Mouse (Mus musculus) embryonic stem cell, embryonic (primary cell): ENCODE measurements around the gene Ern1.

Source experiments
- CTCF ChIA-PET, 4 experiments: fragments of 300-600 bp in 2 of 4; fragments of 350-600 bp in 2 of 4; sonication (Branson Sonifier 250); formaldehyde crosslinking; loops; one replicate each; lab custom pipeline; 2022; ENCODE audit warnings: inconsistent platforms in 2 of 4; lab: Charles Lee
- POLR2A ChIA-PET, 4 experiments: fragments of 300-600 bp in 2 of 4; fragments of 350-600 bp in 2 of 4; sonication (Branson Sonifier 250); formaldehyde crosslinking; loops; one replicate each; lab custom pipeline; 2022; ENCODE audit warnings: antibody characterized with exemption in 4 of 4, inconsistent platforms in 1 of 4; lab: Charles Lee

Ern1 gene

GRCm38 (mm10) chr11:106513166-106513565 is 25.5 kb upstream of the Ern1 start:
- ChIA-PET CTCF (interaction anchor here in 2 of 4 experiments (0.6 to 1.3 kb wide), 8 partner anchors 22 to 229 kb away, joined by 3 to 6 read pairs (median 4); no protein-coding TSS in a partner anchor), POLR2A (interaction anchor here in 3 of 4 experiments (0.6 to 14.1 kb wide), 15 partner anchors 9 to 513 kb away, joined by 3 to 157 read pairs (median 3); partner anchors contain the start of genes 1810010H24Rik (in 1 of the 3) and Kpna2 (in 1 of the 3))

GRCm38 (mm10) chr11:106512006-106512390 is 24.3 kb upstream of the Ern1 start:
- CTCF ChIA-PET = interaction anchor here in 3 of 4 experiments (0.6 to 1.1 kb wide), 3 partner anchors 63 to 209 kb away, joined by 3 to 6 read pairs (median 3); no protein-coding TSS in a partner anchor
- POLR2A ChIA-PET = interaction anchor here in 3 of 4 experiments (0.6 to 14.1 kb wide), 5 partner anchors 10 to 284 kb away, joined by 3 to 157 read pairs (median 41); no protein-coding TSS in a partner anchor

- ChIA-PET CTCF (interaction anchor here in 2 of 4 experiments (1.0 to 1.1 kb wide), 2 partner anchors 63 to 116 kb away, joined by 3 read pairs; no protein-coding TSS in a partner anchor), POLR2A (interaction anchor here in 2 of 4 experiments (1.3 to 14.1 kb wide), 3 partner anchors 10 to 25 kb away, joined by 3 to 157 read pairs (median 57); no protein-coding TSS in a partner anchor)
These were observed 23.8 kb upstream of the Ern1 start for GRCm38 (mm10) chr11:106511236-106512005.

GRCm38 (mm10) chr11:106507638-106508037 is 20.0 kb upstream of the Ern1 start:
- POLR2A ChIA-PET = interaction anchor here in 3 of 4 experiments (0.5 to 8.7 kb wide), 4 partner anchors 9 to 403 kb away, joined by 3 to 457 read pairs (median 3); partner anchors contain the start of gene Ern1 (in 1 of the 3)
- CTCF ChIA-PET = no interaction called here

- ChIA-PET CTCF (interaction anchor here in 2 of 4 experiments (0.6 to 1.1 kb wide), 3 partner anchors 14 to 629 kb away, joined by 3 read pairs; no protein-coding TSS in a partner anchor), POLR2A (interaction anchor here (0.6 to 8.7 kb wide), 17 partner anchors 8 to 283 kb away, joined by 3 to 457 read pairs (median 4); partner anchors contain the start of genes Ern1 (in 2 of the 4), Tex2 (in 2 of the 4), Cep95 (in 1 of the 4) and Ddx5 (in 1 of the 4))
These were observed 18.6 kb upstream of the Ern1 start for GRCm38 (mm10) chr11:106506211-106506610.

DNA sequence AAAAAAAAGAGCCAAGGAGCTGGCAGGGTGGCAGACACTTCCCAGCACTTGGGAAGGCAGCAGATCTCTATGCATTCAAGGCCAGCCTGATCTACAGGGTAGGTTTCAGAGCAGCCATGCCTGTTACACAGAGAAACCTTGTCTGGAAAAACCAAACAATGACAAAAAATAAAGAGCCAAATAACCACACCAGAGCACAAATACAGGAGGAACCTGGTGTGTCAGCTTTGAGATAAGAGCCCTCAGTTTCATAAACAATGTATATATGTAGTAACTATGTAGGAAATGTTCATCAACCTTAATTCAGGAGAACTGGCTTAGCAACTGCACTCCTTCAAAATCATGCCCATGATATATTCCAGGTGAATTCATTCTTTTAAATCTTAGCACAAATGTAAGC is 16.5 kb upstream of the Ern1 start:
- ChIA-PET POLR2A (interaction anchor here in 3 of 4 experiments (0.6 to 8.7 kb wide), 35 partner anchors 9 to 476 kb away, joined by 3 to 457 read pairs (median 6); partner anchors contain the start of genes Ern1 (in 2 of the 3) and Tex2 (in 2 of the 3)), CTCF (interaction anchor here in 3 of 4 experiments (0.6 to 1.3 kb wide), 4 partner anchors 15 to 238 kb away, joined by 3 to 4 read pairs (median 4); no protein-coding TSS in a partner anchor)

- ChIA-PET CTCF (interaction anchor here in 2 of 4 experiments (0.6 to 1.3 kb wide), 3 partner anchors 50 to 237 kb away, joined by 3 to 4 read pairs (median 3); no protein-coding TSS in a partner anchor), POLR2A (interaction anchor here in 3 of 4 experiments (0.6 to 8.7 kb wide), 48 partner anchors 8 to 1214 kb away, joined by 3 to 457 read pairs (median 4); partner anchors contain the start of genes Ern1 (in 3 of the 3) and Tex2 (in 2 of the 3))
These were observed 15.7 kb upstream of the Ern1 start for GRCm38 (mm10) chr11:106503425-106503717.

DNA sequence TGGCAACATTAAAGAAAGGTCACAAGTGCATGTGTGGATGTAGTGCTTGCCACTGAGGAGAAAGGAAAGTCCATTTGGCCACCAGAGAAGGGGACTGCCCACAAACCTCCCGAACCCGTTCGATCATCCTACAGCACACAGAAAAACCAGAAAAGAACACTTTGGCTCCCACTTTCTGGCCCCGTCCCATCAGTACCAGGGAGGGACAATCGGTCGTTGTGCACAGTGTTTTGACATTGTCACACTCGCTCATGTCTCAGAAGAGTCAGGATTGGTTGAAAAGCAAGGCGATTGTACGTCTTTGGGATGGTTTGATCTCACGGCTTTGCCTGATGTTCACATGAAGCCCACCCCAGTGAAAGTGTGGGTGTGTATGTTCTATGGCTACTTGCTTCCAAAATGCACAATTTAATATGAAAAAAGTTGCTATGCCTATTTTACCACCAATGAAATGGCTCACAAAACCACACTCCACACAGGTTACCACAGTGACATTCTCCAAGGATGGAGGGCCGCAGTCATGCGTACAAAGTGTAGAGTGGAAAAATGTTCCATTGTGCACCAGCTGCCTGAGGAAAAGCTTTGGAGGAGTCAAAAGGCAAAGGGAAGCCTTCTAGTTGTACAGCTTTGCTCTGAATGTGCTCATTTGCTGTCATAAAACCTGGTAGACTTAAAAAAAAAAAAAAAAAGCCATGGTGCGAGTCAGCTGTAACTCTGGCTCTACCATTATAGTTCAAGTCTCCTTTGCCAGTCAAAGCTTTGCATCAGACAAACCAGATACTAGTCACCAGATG is 15.2 kb upstream of the Ern1 start:
- CTCF ChIA-PET = interaction anchor here in 3 of 4 experiments (0.7 to 1.3 kb wide), 5 partner anchors 11 to 237 kb away, joined by 3 to 4 read pairs (median 3); no protein-coding TSS in a partner anchor
- POLR2A ChIA-PET = interaction anchor here (0.6 to 8.7 kb wide), 81 partner anchors 8 to 1213 kb away, joined by 3 to 457 read pairs (median 9); partner anchors contain the start of genes Ern1 (in 4 of the 4), Ccdc47 (in 2 of the 4), Ddx42 (in 2 of the 4) and Tex2 (in 2 of the 4)

DNA sequence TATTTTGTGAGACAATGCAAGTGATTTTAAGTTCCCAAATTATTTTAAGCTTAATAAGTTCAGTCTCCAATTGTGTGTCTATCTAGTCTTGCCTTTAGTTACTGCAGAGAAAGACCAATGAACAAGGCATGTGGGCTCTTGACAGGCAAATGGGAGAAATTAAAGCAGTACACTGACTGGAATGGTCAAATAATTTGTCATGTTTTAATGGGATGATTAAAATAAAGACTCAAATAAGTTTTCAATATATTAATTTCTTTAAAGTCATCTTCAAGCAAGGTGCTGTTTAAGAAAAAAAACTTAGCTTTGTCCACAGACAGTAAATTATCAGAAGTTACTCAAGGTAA is 14.5 kb upstream of the Ern1 start:
- POLR2A ChIA-PET = interaction anchor here (0.6 to 8.7 kb wide), 110 partner anchors 7 to 636 kb away, joined by 3 to 457 read pairs (median 10); partner anchors contain the start of genes Ern1 (in 4 of the 4), Cep95 (in 3 of the 4), Ddx5 (in 3 of the 4) and Tex2 (in 3 of the 4)
- CTCF ChIA-PET = interaction anchor here in 1 of 4 experiments (1.2 kb wide), 1 partner anchor 200 kb away, joined by 3 read pairs; no protein-coding TSS in a partner anchor

GRCm38 (mm10) chr11:106501308-106502158 is 13.9 kb upstream of the Ern1 start:
- ChIA-PET CTCF (interaction anchor here in 3 of 4 experiments (0.6 to 1.5 kb wide), 7 partner anchors 10 to 241 kb away, joined by 3 to 7 read pairs (median 5); partner anchors contain the start of gene Ern1 (in 2 of the 3)), POLR2A (interaction anchor here (0.5 to 8.7 kb wide), 328 partner anchors 8 to 637 kb away, joined by 3 to 457 read pairs (median 5); partner anchors contain the start of genes Ern1 (in 4 of the 4), Ccdc47 (in 3 of the 4), Cep95 (in 3 of the 4) and Ddx42 (in 3 of the 4))

- CTCF ChIA-PET = interaction anchor here in 3 of 4 experiments (0.6 to 1.5 kb wide), 10 partner anchors 9 to 291 kb away, joined by 3 to 7 read pairs (median 3); partner anchors contain the start of genes Ern1 (in 2 of the 3) and Tex2 (in 1 of the 3)
- POLR2A ChIA-PET = interaction anchor here (0.5 to 8.7 kb wide), 342 partner anchors 9 to 997 kb away, joined by 3 to 457 read pairs (median 5); partner anchors contain the start of genes Ern1 (in 4 of the 4), Tex2 (in 4 of the 4), Ccdc47 (in 3 of the 4) and Cep95 (in 3 of the 4)
These were observed 13.0 kb upstream of the Ern1 start for GRCm38 (mm10) chr11:106500393-106501307.

DNA sequence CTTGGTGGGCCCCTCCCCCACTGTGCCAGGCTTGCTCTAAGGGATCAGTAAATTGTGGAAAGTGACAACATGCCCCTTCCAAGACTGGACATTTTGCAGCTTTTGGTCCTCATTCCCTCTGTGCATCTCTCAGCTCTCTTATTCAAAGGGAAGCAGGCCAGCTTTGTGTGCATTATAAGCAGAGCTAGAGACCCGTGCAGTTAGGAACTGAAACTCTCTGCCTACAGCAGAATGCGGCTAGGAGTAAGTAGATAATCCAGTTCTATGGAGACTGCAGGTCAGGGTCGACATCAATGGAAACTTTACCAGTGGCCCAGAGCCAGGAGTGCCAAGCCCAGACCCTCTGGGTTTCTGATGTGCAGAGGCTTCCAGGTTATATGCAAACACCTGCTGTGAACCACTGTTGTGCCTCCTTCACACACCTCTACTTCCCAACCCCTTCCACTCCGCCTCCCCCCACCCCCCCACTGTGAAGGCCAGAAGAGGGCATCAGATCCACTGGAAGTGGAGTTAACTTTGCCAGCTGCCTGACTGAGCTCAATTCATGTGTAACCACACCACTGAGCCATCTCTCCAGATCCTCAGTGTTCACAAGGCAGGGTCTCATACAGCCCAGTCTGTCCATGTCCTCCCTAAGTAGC is 11.2 kb upstream of the Ern1 start:
- ChIA-PET POLR2A (interaction anchor here in 3 of 4 experiments (0.6 to 1.8 kb wide), 14 partner anchors 10 to 363 kb away, joined by 3 to 13 read pairs (median 4); partner anchors contain the start of genes Ern1 (in 3 of the 3), Ccdc47 (in 1 of the 3) and Ddx42 (in 1 of the 3)), CTCF (interaction anchor here in 1 of 4 experiments (0.6 to 1.2 kb wide), 2 partner anchors 77 to 129 kb away, joined by 3 to 4 read pairs; no protein-coding TSS in a partner anchor)

DNA sequence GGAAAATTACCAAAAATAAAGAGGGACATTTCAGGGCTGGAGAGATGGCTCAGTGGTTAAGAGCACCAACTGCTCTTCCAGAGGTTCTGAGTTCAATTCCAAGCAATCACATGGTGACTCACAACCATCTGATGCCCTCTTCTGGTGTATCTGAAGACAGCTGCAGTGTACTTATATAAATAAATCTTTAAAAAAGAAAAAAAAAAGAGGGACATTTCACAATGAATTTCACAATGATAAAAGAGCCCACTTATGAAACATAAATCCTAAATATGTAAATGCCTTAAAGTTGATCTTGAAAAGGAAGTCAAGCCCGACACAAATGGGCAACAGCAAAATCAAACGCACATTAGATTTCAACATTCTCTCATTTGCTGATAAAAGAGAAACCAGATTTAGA is 10.3 kb upstream of the Ern1 start:
- CTCF ChIA-PET = no interaction called here
- POLR2A ChIA-PET = interaction anchor here in 3 of 4 experiments (1.0 to 1.8 kb wide), 4 partner anchors 9 to 131 kb away, joined by 3 to 13 read pairs (median 3); partner anchors contain the start of gene Ern1 (in 1 of the 3)

- CTCF ChIA-PET = interaction anchor here in 2 of 4 experiments (0.6 to 0.7 kb wide), 2 partner anchors 662 to 862 kb away, joined by 3 read pairs; no protein-coding TSS in a partner anchor
These were observed 9.4 kb upstream of the Ern1 start for GRCm38 (mm10) chr11:106497009-106497408.

More at GRCm38 (mm10) chr11:106497009-106497408, 9.4 kb upstream of the Ern1 start:
- POLR2A ChIA-PET = interaction anchor here in 2 of 4 experiments (0.9 to 1.5 kb wide), 3 partner anchors 9 to 116 kb away, joined by 3 to 9 read pairs (median 8); partner anchors contain the start of genes Ern1 (in 2 of the 2) and Tex2 (in 1 of the 2)
